Mouse (Mus musculus) heart, adult 2 months (tissue): ENCODE measurements around the gene Glmp. TPM values are rescaled to one million over a fixed set of nuclear protein-coding genes. Genes with fewer than 3 reads are reported as not detected.
A peak's percentile ranks its signal among the peaks of the same experiment; 100 is the strongest.
"Not testable (repeated sequence)": the region's sequence is repeated elsewhere in the genome, so short reads cannot be mapped to it uniquely, and the experiment has no call there.

Experiments
- DNase-seq, 2 experiments: peaks; one replicate each; pipeline ENCODE4 v3.0.0; 2021
- H3K27ac ChIP-seq: fragments of 200-600 bp; 2 replicates; pipeline ENCODE4 v1.8.1; 2022
- H3K27me3 ChIP-seq: fragments of 200-500 bp; 2 replicates; pipeline ENCODE4 v1.6.1; 2012; ENCODE audit warnings: mild to moderate bottlenecking, low read length, inconsistent platforms, mixed read lengths; ENCODE audit not compliant: control insufficient read depth, insufficient read depth
- H3K36me3 ChIP-seq: fragments of 200-500 bp; 2 replicates; pipeline ENCODE4 v1.6.1; 2012; ENCODE audit warnings: low read length, inconsistent platforms; ENCODE audit not compliant: control insufficient read depth, insufficient read depth
- H3K4me1 ChIP-seq: fragments of 200-500 bp; 2 replicates; pipeline ENCODE4 v1.6.1; 2011; ENCODE audit warnings: low read length; ENCODE audit not compliant: control insufficient read depth, insufficient read depth
- H3K4me3 ChIP-seq: fragments of 200-600 bp; 2 replicates; pipeline ENCODE4 v1.8.1; 2022
- H3K79me2 ChIP-seq: fragments of 200-500 bp; replicated peaks from 2 replicates; pipeline ENCODE4 v1.6.1; 2012; ENCODE audit warnings: mild to moderate bottlenecking, inconsistent platforms, low read length, moderate library complexity, mixed read lengths; ENCODE audit not compliant: control insufficient read depth, insufficient read depth
- H3K9ac ChIP-seq: fragments of 200-500 bp; 2 replicates; pipeline ENCODE4 v1.6.1; 2012; ENCODE audit warnings: low read depth, mild to moderate bottlenecking, control low read depth, inconsistent platforms, low read length, mixed read lengths
- CTCF ChIP-seq: fragments of 200-600 bp; IDR thresholded peaks from 2 replicates; pipeline ENCODE4 v1.8.1; 2022; ENCODE audit warnings: antibody characterized with exemption, mild to moderate bottlenecking, moderate library complexity
- EP300 ChIP-seq: fragments of 200-500 bp; IDR thresholded peaks from 2 replicates; pipeline ENCODE4 v1.6.1; 2011; ENCODE audit warnings: low read depth, low read length, control low read depth; ENCODE audit not compliant: insufficient read depth
- POLR2A ChIP-seq: fragments of 200-500 bp; IDR thresholded peaks from 2 replicates; pipeline ENCODE4 v1.6.1; 2011; ENCODE audit warnings: mild to moderate bottlenecking, low read depth, low read length, control low read depth; ENCODE audit not compliant: insufficient read depth
- WGBS: fragments of 180-500 bp; shearing (Covaris S2); methylation state at CpG from one replicate; pipeline ENCODE4 v1.1.7; 2018; 5-methylcytosine and 5-hydroxymethylcytosine counted together
- intact Hi-C: fragments of 180-260 bp; cut with DNase I; formaldehyde crosslinking; loops from one replicate; pipeline ENCODE4 v1.15.1; 2025
- long read RNA-seq: library from polyadenylated mRNA; stranded (forward); transcript quantifications from one replicate; pipeline ENCODE4 v2.0.0, GENCODE M21; 2021
- polyA plus RNA-seq: library from polyadenylated mRNA; depleted of rRNA; stranded (reverse); fragments of >200 nt; gene quantifications from 2 replicates; pipeline ENCODE4 v1.2.3, GENCODE M21; 2012; rRNA removed
- total RNA-seq, 2 experiments: library from RNA; stranded (reverse); gene quantifications; 2 replicates each; pipeline ENCODE4 v1.2.3; 2021

Glmp gene
- total RNA-seq (10 to 100 TPM; 75.6 to 80.9 TPM), polyA plus RNA-seq (98.0 and 105 TPM in 2 replicates)
- long read RNA-seq, full-length matches to known transcripts: 43 of 45 reads
- long read RNA-seq, partial matches to known transcripts: 0 of 45 reads
- long read RNA-seq, other reads (novel, unspliced or antisense): 2 of 45 reads

- intact Hi-C loops: no loop called here
- H3K36me3 ChIP-seq: no peaks in the 10 kb centered on the region
- peak within 1 kb of the TSS; percentile 93 for H3K4me3 ChIP-seq
- peak; percentile 73 to 75 for DNase-seq
- peaks cover 3% of the 10 kb centered on the region for H3K4me1 ChIP-seq
- H3K79me2 ChIP-seq: no peaks in the 10 kb centered on the region
- 0% methylated on average over 10 of the region's 10 CpGs for WGBS
- H3K27ac ChIP-seq: peak within 1 kb of the TSS; percentile 86
- no peaks in the 10 kb centered on the region for H3K27me3 ChIP-seq
- TF ChIP-seq EP300: no peak
- TF ChIP-seq POLR2A: peak; percentile 90
- H3K9ac ChIP-seq: peak within 1 kb of the TSS; percentile 92
Observed at GRCm38 (mm10) chr3:88324951-88325405, at the start of gene Glmp. Gene Glmp, plus strand, starts transcription at chr3:88325023.

- DNase-seq: no peak
- Histone ChIP-seq H3K9ac (no peak overlapping the region), H3K27me3 (no peaks in the 10 kb centered on the region), H3K79me2 (no peaks in the 10 kb centered on the region), H3K27ac (no peak overlapping the region), H3K4me1 (no peaks in the 10 kb centered on the region), H3K36me3 (no peaks in the 10 kb centered on the region), H3K4me3 (no peak overlapping the region)
- WGBS: 73% methylated on average over 2 of the region's 2 CpGs
- intact Hi-C loops: no loop called here
- TF ChIP-seq POLR2A (no peak), EP300 (no peak), CTCF (no peak)
Observed at GRCm38 (mm10) chr3:88276121-88276520, 48.7 kb upstream of the Glmp start.

GRCm38 (mm10) chr3:88276529-88277143 is 48.2 kb upstream of the Glmp start:
- TF ChIP-seq CTCF (peak; percentile 63), EP300 (no peak)
- H3K4me1 ChIP-seq: no peaks in the 10 kb centered on the region
- no peak overlapping the region for H3K9ac ChIP-seq
- H3K36me3 ChIP-seq: no peaks in the 10 kb centered on the region
- no peak overlapping the region for H3K4me3 ChIP-seq
- no peaks in the 10 kb centered on the region for H3K27me3 ChIP-seq
- 48% methylated on average over 7 of the region's 7 CpGs for WGBS
- no peaks in the 10 kb centered on the region for H3K79me2 ChIP-seq
- no peak for DNase-seq
- no peak overlapping the region for H3K27ac ChIP-seq
- intact Hi-C loops: no loop called here

GRCm38 (mm10) chr3:88280035-88280434 is 44.8 kb upstream of the Glmp start:
- Histone ChIP-seq H3K27me3 (no peaks in the 10 kb centered on the region), H3K27ac (no peak overlapping the region), H3K4me3 (no peak overlapping the region), H3K4me1 (no peaks in the 10 kb centered on the region), H3K79me2 (no peaks in the 10 kb centered on the region), H3K36me3 (no peaks in the 10 kb centered on the region), H3K9ac (no peak overlapping the region)
- DNase-seq: no peak
- TF ChIP-seq POLR2A: no peak
- TF ChIP-seq EP300: no peak
- TF ChIP-seq CTCF: no peak
- intact Hi-C loops: no loop called here
- WGBS: 86% methylated on average over 2 of the region's 2 CpGs

GRCm38 (mm10) chr3:88281141-88281916 is 43.5 kb upstream of the Glmp start:
- H3K36me3 ChIP-seq, H3K9ac ChIP-seq, H3K4me1 ChIP-seq, intact Hi-C loops, H3K4me3 ChIP-seq, H3K27ac ChIP-seq, H3K79me2 ChIP-seq, DNase-seq, H3K27me3 ChIP-seq: not testable (repeated sequence)
- 68% methylated on average over 11 of the region's 11 CpGs for WGBS

- H3K27me3 ChIP-seq, H3K9ac ChIP-seq, DNase-seq, H3K79me2 ChIP-seq, H3K27ac ChIP-seq, H3K4me1 ChIP-seq, H3K36me3 ChIP-seq, intact Hi-C loops, H3K4me3 ChIP-seq: not testable (repeated sequence)
- WGBS: 95% methylated on average over 14 of the region's 14 CpGs
Observed at GRCm38 (mm10) chr3:88284815-88285564, 39.8 kb upstream of the Glmp start.

GRCm38 (mm10) chr3:88285565-88285895 is 39.3 kb upstream of the Glmp start:
- H3K4me1 ChIP-seq, H3K36me3 ChIP-seq, H3K79me2 ChIP-seq, H3K27me3 ChIP-seq, H3K27ac ChIP-seq, intact Hi-C loops, DNase-seq, H3K4me3 ChIP-seq, H3K9ac ChIP-seq: not testable (repeated sequence)
- 86% methylated on average over 2 of the region's 2 CpGs for WGBS
